Mouse (Mus musculus) hindbrain, embryonic 13.5 days (tissue): ENCODE data around the gene Snrnp40. TPM values are rescaled to one million over a fixed set of nuclear protein-coding genes. Genes with fewer than 3 reads are reported as not detected.
A peak's percentile ranks its signal among the peaks of the same experiment; 100 is the strongest.

Experiments used
- ATAC-seq: fragments of 200-750 bp; cut with Nextera tagmentation; 2 replicates; pipeline ENCODE4 v1.8.0; 2017; ENCODE audit warnings: moderate TSS enrichment; ENCODE audit not compliant: low FRiP score
- H3K27ac ChIP-seq: fragments of 300-500 bp; sonication (generic); 2 replicates; pipeline ENCODE4 v1.5.1; 2015; ENCODE audit warnings: inconsistent platforms, mild to moderate bottlenecking, moderate library complexity
- H3K27me3 ChIP-seq: fragments of 300-500 bp; sonication (generic); 2 replicates; pipeline ENCODE4 v1.6.1; 2015; ENCODE audit warnings: mild to moderate bottlenecking, inconsistent platforms
- H3K36me3 ChIP-seq: fragments of 300-500 bp; sonication (generic); 2 replicates; pipeline ENCODE4 v1.6.1; 2015; ENCODE audit warnings: mild to moderate bottlenecking, inconsistent platforms
- H3K4me1 ChIP-seq: fragments of 300-500 bp; sonication (generic); replicated peaks from 2 replicates; pipeline ENCODE4 v1.6.1; 2015; ENCODE audit warnings: inconsistent platforms
- H3K4me2 ChIP-seq: fragments of 300-500 bp; sonication (generic); 2 replicates; pipeline ENCODE4 v1.6.1; 2015; ENCODE audit warnings: inconsistent platforms, mild to moderate bottlenecking, moderate library complexity
- H3K4me3 ChIP-seq: fragments of 300-500 bp; sonication (generic); 2 replicates; pipeline ENCODE4 v1.5.1; 2015; ENCODE audit warnings: mild to moderate bottlenecking, inconsistent platforms
- H3K9ac ChIP-seq: fragments of 300-500 bp; sonication (generic); 2 replicates; pipeline ENCODE4 v1.6.1; 2015; ENCODE audit warnings: mild to moderate bottlenecking, inconsistent platforms
- H3K9me3 ChIP-seq: fragments of 300-500 bp; sonication (generic); 2 replicates; pipeline ENCODE4 v1.6.1; 2016; ENCODE audit warnings: inconsistent platforms
- WGBS: fragments of 180-500 bp; shearing (Covaris S2); methylation state at CpG from one replicate; pipeline ENCODE4 v1.1.7; 2015; 5-methylcytosine and 5-hydroxymethylcytosine counted together
- polyA plus RNA-seq: library from polyadenylated mRNA; unstranded; fragments of >200 nt; fragmentation: Nextera tagmentation; extraction: Ambion mirVana; gene quantifications from 2 replicates; pipeline ENCODE4 v1.2.1, GENCODE M21; 2015

The Snrnp40 gene
- polyA plus RNA-seq, 1 experiment from 2014 or later, result 111 TPM

- 85% methylated on average over 9 of the region's 9 CpGs for WGBS
Measured at GRCm38 (mm10) chr4:130327366-130327765, 32.6 kb upstream of the Snrnp40 start.

GRCm38 (mm10) chr4:130335867-130336266 lies 24.1 kb upstream of the Snrnp40 start:
- Histone ChIP-seq H3K9me3 (no peaks in the 10 kb centered on the region), H3K4me3 (no peak overlapping the region), H3K4me2 (no peak overlapping the region), H3K36me3 (peaks cover 69% of the 10 kb centered on the region), H3K27me3 (no peaks in the 10 kb centered on the region), H3K27ac (no peak overlapping the region), H3K4me1 (no peaks in the 10 kb centered on the region), H3K9ac (no peak overlapping the region)
- no peak for ATAC-seq
- 92% methylated on average over 5 of the region's 5 CpGs for WGBS

More at GRCm38 (mm10) chr4:130327366-130327765, 32.6 kb upstream of the Snrnp40 start:
- no peak overlapping the region for H3K4me3 ChIP-seq
- peaks cover 78% of the 10 kb centered on the region for H3K36me3 ChIP-seq
- no peak overlapping the region for H3K27ac ChIP-seq
- H3K9me3 ChIP-seq, result no peaks in the 10 kb centered on the region
- H3K4me1 ChIP-seq, result no peaks in the 10 kb centered on the region
- H3K4me2 ChIP-seq, result no peak overlapping the region
- no peak overlapping the region for H3K9ac ChIP-seq
- no peak for ATAC-seq
- no peaks in the 10 kb centered on the region for H3K27me3 ChIP-seq

- Histone ChIP-seq H3K9ac (no peak overlapping the region), H3K4me1 (no peaks in the 10 kb centered on the region), H3K9me3 (no peaks in the 10 kb centered on the region), H3K36me3 (peaks cover 58% of the 10 kb centered on the region), H3K4me3 (no peak overlapping the region), H3K4me2 (no peak overlapping the region), H3K27ac (no peak overlapping the region), H3K27me3 (no peaks in the 10 kb centered on the region)
- WGBS, result 26% methylated on average over 4 of the region's 4 CpGs
- ATAC-seq, result no peak
Measured at GRCm38 (mm10) chr4:130341691-130342090, 18.2 kb upstream of the Snrnp40 start.

- Histone ChIP-seq H3K27ac (no peak overlapping the region), H3K4me3 (no peak overlapping the region), H3K4me2 (no peak overlapping the region), H3K9ac (no peak overlapping the region), H3K36me3 (peaks cover 86% of the 10 kb centered on the region), H3K27me3 (no peaks in the 10 kb centered on the region), H3K9me3 (no peaks in the 10 kb centered on the region), H3K4me1 (no peaks in the 10 kb centered on the region)
- no peak for ATAC-seq
- 94% methylated on average over 6 of the region's 6 CpGs for WGBS
Measured at GRCm38 (mm10) chr4:130349666-130350065, 10.3 kb upstream of the Snrnp40 start.

GRCm38 (mm10) chr4:130350690-130351422 lies 9.1 kb upstream of the Snrnp40 start:
- peaks cover 78% of the 10 kb centered on the region for H3K36me3 ChIP-seq
- H3K4me1 ChIP-seq, result no peaks in the 10 kb centered on the region
- no peak overlapping the region for H3K4me2 ChIP-seq
- WGBS, result 83% methylated on average over 16 of the region's 16 CpGs
- no peak for ATAC-seq
- no peak overlapping the region for H3K4me3 ChIP-seq
- no peaks in the 10 kb centered on the region for H3K27me3 ChIP-seq
- no peak overlapping the region for H3K27ac ChIP-seq
- no peaks in the 10 kb centered on the region for H3K9me3 ChIP-seq
- H3K9ac ChIP-seq, result no peak overlapping the region

- 95% methylated on average over 7 of the region's 7 CpGs for WGBS
- no peak for ATAC-seq
- Histone ChIP-seq H3K4me2 (no peak overlapping the region), H3K9me3 (no peaks in the 10 kb centered on the region), H3K4me3 (no peak overlapping the region), H3K9ac (no peak overlapping the region), H3K4me1 (no peaks in the 10 kb centered on the region), H3K27me3 (no peaks in the 10 kb centered on the region), H3K27ac (no peak overlapping the region), H3K36me3 (peaks cover 81% of the 10 kb centered on the region)
Measured at GRCm38 (mm10) chr4:130352588-130352987, 7.3 kb upstream of the Snrnp40 start.

GRCm38 (mm10) chr4:130357946-130358345 lies 2.0 kb upstream of the Snrnp40 start:
- Histone ChIP-seq H3K27me3 (no peaks in the 10 kb centered on the region), H3K36me3 (peaks cover 33% of the 10 kb centered on the region), H3K9me3 (no peaks in the 10 kb centered on the region), H3K9ac (no peak overlapping the region), H3K27ac (no peak overlapping the region), H3K4me1 (peaks cover 30% of the 10 kb centered on the region), H3K4me2 (no peak overlapping the region), H3K4me3 (no peak overlapping the region)
- ATAC-seq, result no peak

- peak overlapping the region; percentile 88 for H3K27ac ChIP-seq
- H3K9ac ChIP-seq, result peak overlapping the region; percentile 91
- no peak for ATAC-seq
- no peaks in the 10 kb centered on the region for H3K27me3 ChIP-seq
- peak overlapping the region; percentile 93 for H3K4me3 ChIP-seq
- H3K9me3 ChIP-seq, result no peaks in the 10 kb centered on the region
- under 1% methylated on average over 19 of the region's 19 CpGs for WGBS
- H3K4me2 ChIP-seq, result peak overlapping the region; percentile 86
- peaks cover 38% of the 10 kb centered on the region for H3K36me3 ChIP-seq
- H3K4me1 ChIP-seq, result peaks cover 30% of the 10 kb centered on the region
Measured at GRCm38 (mm10) chr4:130360238-130360590, 282 bp downstream of the Snrnp40 start.

- no peak overlapping the region for H3K9ac ChIP-seq
- no peak overlapping the region for H3K27ac ChIP-seq
- WGBS, result 90% methylated on average over 4 of the region's 4 CpGs
- peaks cover 80% of the 10 kb centered on the region for H3K36me3 ChIP-seq
- H3K4me2 ChIP-seq, result no peak overlapping the region
- no peak for ATAC-seq
- H3K4me1 ChIP-seq, result no peaks in the 10 kb centered on the region
- H3K9me3 ChIP-seq, result 0 out of 2 replicates have a peak, but pooled peaks cover 2% of the 10 kb centered on the region
- H3K27me3 ChIP-seq, result no peaks in the 10 kb centered on the region
- no peak overlapping the region for H3K4me3 ChIP-seq
Measured at GRCm38 (mm10) chr4:130376675-130377074, 16.7 kb downstream of the Snrnp40 start.

- no peak for ATAC-seq
- Histone ChIP-seq H3K27ac (no peak overlapping the region), H3K9me3 (0 out of 2 replicates have a peak, but pooled peaks cover 2% of the 10 kb centered on the region), H3K4me3 (no peak overlapping the region), H3K4me1 (no peaks in the 10 kb centered on the region), H3K27me3 (no peaks in the 10 kb centered on the region), H3K36me3 (peaks cover 85% of the 10 kb centered on the region), H3K4me2 (no peak overlapping the region), H3K9ac (no peak overlapping the region)
- 89% methylated on average over 4 of the region's 4 CpGs for WGBS
Measured at GRCm38 (mm10) chr4:130377500-130377899, 17.6 kb downstream of the Snrnp40 start.

- H3K27ac ChIP-seq, result no peak overlapping the region
- H3K4me2 ChIP-seq, result no peak overlapping the region
- ATAC-seq, result no peak
- 0 out of 2 replicates have a peak, but pooled peaks cover 2% of the 10 kb centered on the region for H3K9me3 ChIP-seq
- no peaks in the 10 kb centered on the region for H3K4me1 ChIP-seq
- H3K9ac ChIP-seq, result no peak overlapping the region
- H3K36me3 ChIP-seq, result peaks cover 83% of the 10 kb centered on the region
- WGBS, result 98% methylated on average over 2 of the region's 2 CpGs
- H3K27me3 ChIP-seq, result no peaks in the 10 kb centered on the region
- H3K4me3 ChIP-seq, result no peak overlapping the region
Measured at GRCm38 (mm10) chr4:130379181-130379580, 19.2 kb downstream of the Snrnp40 start.

GRCm38 (mm10) chr4:130380418-130380817 lies 20.5 kb downstream of the Snrnp40 start:
- 89% methylated on average over 2 of the region's 2 CpGs for WGBS
- no peak for ATAC-seq
- peaks cover 81% of the 10 kb centered on the region for H3K36me3 ChIP-seq

GRCm38 (mm10) chr4:130387256-130387655 lies 27.3 kb downstream of the Snrnp40 start:
- H3K36me3 ChIP-seq, result peaks cover 73% of the 10 kb centered on the region

More at GRCm38 (mm10) chr4:130380418-130380817, 20.5 kb downstream of the Snrnp40 start:
- Histone ChIP-seq H3K4me2 (no peak overlapping the region), H3K27ac (no peak overlapping the region), H3K9ac (no peak overlapping the region), H3K4me1 (no peaks in the 10 kb centered on the region), H3K4me3 (no peak overlapping the region), H3K9me3 (0 out of 2 replicates have a peak, but pooled peaks cover 2% of the 10 kb centered on the region), H3K27me3 (no peaks in the 10 kb centered on the region)

More at GRCm38 (mm10) chr4:130387256-130387655, 27.3 kb downstream of the Snrnp40 start:
- no peak for ATAC-seq
- no peaks in the 10 kb centered on the region for H3K27me3 ChIP-seq
- no peak overlapping the region for H3K9ac ChIP-seq
- H3K27ac ChIP-seq, result no peak overlapping the region
- no peak overlapping the region for H3K4me2 ChIP-seq
- H3K4me1 ChIP-seq, result peaks cover 13% of the 10 kb centered on the region
- H3K4me3 ChIP-seq, result no peak overlapping the region
- 82% methylated on average over 3 of the region's 3 CpGs for WGBS
- no peaks in the 10 kb centered on the region for H3K9me3 ChIP-seq
